Mouse (Mus musculus): Measurements from ENCODE around the gene Sgcb. TPM values are rescaled to one million over a fixed set of nuclear protein-coding genes. Genes with fewer than 3 reads are reported as not detected.

Gene Sgcb
- total RNA-seq (2021) = 10 to 100 TPM; 75.1 TPM

GRCm38 (mm10) chr5:73647261-73647900 lies at the start of gene Sgcb:
Gene Sgcb (minus strand): TSS chr5:73647790.
- DNase-seq = peak; percentile 91 to 93
- intact Hi-C loops (cut with DNase I) = loop anchor here (10.0 kb wide), 1 partner anchor 513 kb away; no protein-coding TSS in a partner anchor

- DNase-seq = no peak
- intact Hi-C loops (cut with DNase I) = no loop called here
Measured at GRCm38 (mm10) chr5:73694254-73695015, 46.8 kb upstream of the Sgcb start.

GRCm38 (mm10) chr5:73693778-73694177 lies 46.2 kb upstream of the Sgcb start:
- intact Hi-C loops (cut with DNase I) = no loop called here
- DNase-seq = no peak

GRCm38 (mm10) chr5:73691723-73692520 lies 44.3 kb upstream of the Sgcb start:
- no peak for DNase-seq
- intact Hi-C loops (cut with DNase I) = no loop called here

GRCm38 (mm10) chr5:73690146-73690545 lies 42.6 kb upstream of the Sgcb start:
- intact Hi-C loops (cut with DNase I) = no loop called here
- DNase-seq = peak; percentile 64

GRCm38 (mm10) chr5:73688576-73688975 lies 41.0 kb upstream of the Sgcb start:
- intact Hi-C loops (cut with DNase I) = loop anchor here (5.0 to 10.0 kb wide), 5 partner anchors 74 to 1256 kb away; partner anchors contain the start of gene Rasl11b
- DNase-seq = peak; percentile 42 to 54

GRCm38 (mm10) chr5:73686149-73686548 lies 38.6 kb upstream of the Sgcb start:
- intact Hi-C loops (cut with DNase I) = loop anchor here (2.0 to 10.0 kb wide), 7 partner anchors 76 to 1471 kb away; partner anchors contain the start of gene Rasl11b
- DNase-seq = peak; percentile 53 to 67

GRCm38 (mm10) chr5:73683706-73684409 lies 36.3 kb upstream of the Sgcb start:
- DNase-seq = no peak
- intact Hi-C loops (cut with DNase I) = loop anchor here (10.0 kb wide), 2 partner anchors 511 to 1261 kb away; partner anchors contain the start of gene Rasl11b

GRCm38 (mm10) chr5:73683221-73683620 lies 35.6 kb upstream of the Sgcb start:
- DNase-seq = no peak
- intact Hi-C loops (cut with DNase I) = loop anchor here (10.0 kb wide), 2 partner anchors 512 to 1262 kb away; partner anchors contain the start of gene Rasl11b

GRCm38 (mm10) chr5:73676626-73677025 lies 29.0 kb upstream of the Sgcb start:
- DNase-seq = no peak
- intact Hi-C loops (cut with DNase I) = no loop called here

- intact Hi-C loops (cut with DNase I) = no loop called here
- no peak for DNase-seq
Measured at GRCm38 (mm10) chr5:73675604-73676003, 28.0 kb upstream of the Sgcb start.

GRCm38 (mm10) chr5:73669386-73669785 lies 21.8 kb upstream of the Sgcb start:
- intact Hi-C loops (cut with DNase I) = no loop called here
- no peak for DNase-seq

- DNase-seq = no peak
- intact Hi-C loops (cut with DNase I) = no loop called here
Measured at GRCm38 (mm10) chr5:73667877-73668276, 20.3 kb upstream of the Sgcb start.

GRCm38 (mm10) chr5:73666695-73667094 lies 19.1 kb upstream of the Sgcb start:
- intact Hi-C loops (cut with DNase I) = no loop called here
- DNase-seq = no peak

- DNase-seq = peak in 1 of 2 experiments; percentile 30
- intact Hi-C loops (cut with DNase I) = no loop called here
Measured at GRCm38 (mm10) chr5:73651855-73652201, 4.2 kb upstream of the Sgcb start.

GRCm38 (mm10) chr5:73651061-73651854 lies 3.7 kb upstream of the Sgcb start, which contains the start of gene Spata18:
Gene Spata18 (plus strand): TSS chr5:73651379.
- intact Hi-C loops (cut with DNase I) = no loop called here
- peak; percentile 38 to 58 for DNase-seq

GRCm38 (mm10) chr5:73650365-73650964 lies 2.9 kb upstream of the Sgcb start:
- intact Hi-C loops (cut with DNase I) = no loop called here
- DNase-seq = peak; percentile 34 to 50

GRCm38 (mm10) chr5:73642091-73642490 lies 5.5 kb downstream of the Sgcb start:
- DNase-seq = peak in 1 of 2 experiments; percentile 53
- intact Hi-C loops (cut with DNase I) = loop anchor here (10.0 kb wide), 1 partner anchor 507 kb away; no protein-coding TSS in a partner anchor

- no peak for DNase-seq
- intact Hi-C loops (cut with DNase I) = loop anchor here (10.0 kb wide), 1 partner anchor 506 kb away; no protein-coding TSS in a partner anchor
Measured at GRCm38 (mm10) chr5:73641058-73641457, 6.5 kb downstream of the Sgcb start.

Data from heart, postnatal 10 days (tissue).